Mouse (Mus musculus) embryonic facial prominence, embryonic 15.5 days (tissue): ENCODE data around the gene Duxbl2. TPM values are rescaled to one million over a fixed set of nuclear protein-coding genes. Genes with fewer than 3 reads are reported as not detected.
"Not testable (repeated sequence)": the region's sequence is repeated elsewhere in the genome, so short reads cannot be mapped to it uniquely, and the experiment has no call there.

Experiments used
- ATAC-seq: fragments of 200-750 bp; cut with Nextera tagmentation; 2 replicates; pipeline ENCODE4 v1.8.0; 2017; ENCODE audit warnings: low read depth, moderate TSS enrichment; ENCODE audit not compliant: insufficient number of reproducible peaks, low FRiP score, low TSS enrichment
- H3K27ac ChIP-seq: fragments of 300-500 bp; sonication (generic); replicated peaks from 2 replicates; pipeline ENCODE4 v1.5.1; 2015; ENCODE audit warnings: mild to moderate bottlenecking, inconsistent platforms
- H3K27me3 ChIP-seq: fragments of 300-500 bp; sonication (generic); 2 replicates; pipeline ENCODE4 v1.6.1; 2015; ENCODE audit warnings: inconsistent platforms
- H3K36me3 ChIP-seq: fragments of 300-500 bp; sonication (generic); 2 replicates; pipeline ENCODE4 v1.6.1; 2015; ENCODE audit warnings: mild to moderate bottlenecking, inconsistent platforms
- H3K4me1 ChIP-seq: fragments of 300-500 bp; sonication (generic); 2 replicates; pipeline ENCODE4 v1.6.1; 2015; ENCODE audit warnings: inconsistent platforms
- H3K4me2 ChIP-seq: fragments of 300-500 bp; sonication (generic); replicated peaks from 2 replicates; pipeline ENCODE4 v1.6.1; 2015; ENCODE audit warnings: mild to moderate bottlenecking, inconsistent platforms
- H3K4me3 ChIP-seq: fragments of 300-500 bp; sonication (generic); replicated peaks from 2 replicates; pipeline ENCODE4 v1.5.1; 2015; ENCODE audit warnings: mild to moderate bottlenecking, inconsistent platforms
- H3K9ac ChIP-seq: fragments of 300-500 bp; sonication (generic); 2 replicates; pipeline ENCODE4 v1.6.1; 2015; ENCODE audit warnings: inconsistent platforms
- H3K9me3 ChIP-seq: fragments of 300-500 bp; sonication (generic); replicated peaks from 2 replicates; pipeline ENCODE4 v1.6.1; 2016; ENCODE audit warnings: inconsistent platforms
- WGBS: fragments of 180-500 bp; shearing (Covaris S2); methylation state at CpG from one replicate; pipeline ENCODE4 v1.1.7; 2015; 5-methylcytosine and 5-hydroxymethylcytosine counted together
- polyA plus RNA-seq: library from polyadenylated mRNA; unstranded; fragments of >200 nt; fragmentation: Nextera tagmentation; extraction: Ambion mirVana; gene quantifications from 2 replicates; pipeline ENCODE4 v1.2.1, GENCODE M21; 2015

Duxbl2 gene
- polyA plus RNA-seq, result 0.84 and 2.0 TPM in 2 replicates

DNA sequence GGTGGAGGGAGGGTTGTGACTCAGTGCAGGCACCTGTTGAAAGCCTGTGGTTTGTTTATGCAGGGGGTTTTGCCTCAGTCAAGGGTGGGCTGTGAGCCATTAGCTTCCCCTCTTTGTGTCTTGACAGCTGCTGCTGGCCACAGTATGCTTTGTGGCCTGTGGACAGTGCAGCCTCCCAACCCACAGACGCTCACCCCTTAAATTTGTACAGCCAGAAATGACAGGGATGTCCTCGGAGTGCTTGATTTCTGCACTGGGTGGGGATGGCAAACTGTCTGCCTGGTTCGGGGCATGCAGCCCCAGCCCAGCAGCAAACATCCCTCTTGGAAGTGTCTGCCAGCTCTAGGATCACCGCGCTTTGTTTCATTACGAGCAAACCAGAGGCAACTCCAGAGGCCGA lies at the start of gene Duxbl2:
Gene Duxbl2, plus strand, starts transcription at position 200 of the 400 bp plus-strand sequence.
- no CpG with 5 or more reads among the region's 7 CpGs for WGBS
- not testable (repeated sequence) for H3K27me3 ChIP-seq, ATAC-seq, H3K36me3 ChIP-seq, H3K9me3 ChIP-seq, H3K4me1 ChIP-seq, H3K9ac ChIP-seq, H3K4me3 ChIP-seq, H3K4me2 ChIP-seq, H3K27ac ChIP-seq

DNA sequence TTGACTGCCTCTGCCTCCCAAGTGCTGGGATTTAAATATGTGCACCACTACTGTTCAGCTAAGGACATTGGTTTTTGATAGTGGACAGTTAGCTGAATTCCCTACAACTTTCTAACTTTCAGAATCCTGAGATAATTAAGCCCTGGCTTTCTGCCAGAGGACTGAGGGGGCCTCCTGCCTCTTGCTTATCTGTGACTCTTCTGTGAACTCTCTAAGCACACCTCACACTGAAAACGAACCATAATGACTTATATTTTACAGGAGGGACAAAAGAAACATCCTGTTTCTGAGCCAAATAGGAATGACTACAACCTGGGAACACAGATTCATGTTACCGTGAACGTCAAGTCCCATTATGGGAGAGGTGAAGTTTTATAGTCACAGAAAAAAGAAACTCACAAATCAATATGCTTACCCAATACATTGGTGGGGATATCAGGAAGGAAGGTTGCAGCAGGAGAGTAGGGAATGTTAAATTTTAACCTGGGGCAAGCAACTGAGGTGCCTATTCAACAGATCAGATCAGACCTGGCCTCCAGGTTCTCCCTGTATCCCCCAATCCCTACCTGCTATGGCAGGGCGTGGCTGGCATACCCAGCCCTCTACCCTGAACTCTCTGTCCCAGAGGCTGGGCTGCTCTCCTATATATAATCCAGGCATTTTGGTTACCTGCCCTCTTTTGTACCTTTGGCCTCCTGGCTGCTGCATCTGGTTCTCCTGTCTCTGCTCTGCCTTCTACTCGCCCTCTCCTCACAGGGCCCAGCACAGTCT lies 41.3 kb upstream of the Duxbl2 start:
- not testable (repeated sequence) for H3K4me2 ChIP-seq, H3K36me3 ChIP-seq, H3K27me3 ChIP-seq, H3K4me3 ChIP-seq, H3K27ac ChIP-seq, ATAC-seq, H3K4me1 ChIP-seq, H3K9me3 ChIP-seq, H3K9ac ChIP-seq
- no CpG with 5 or more reads among the region's 5 CpGs for WGBS

DNA sequence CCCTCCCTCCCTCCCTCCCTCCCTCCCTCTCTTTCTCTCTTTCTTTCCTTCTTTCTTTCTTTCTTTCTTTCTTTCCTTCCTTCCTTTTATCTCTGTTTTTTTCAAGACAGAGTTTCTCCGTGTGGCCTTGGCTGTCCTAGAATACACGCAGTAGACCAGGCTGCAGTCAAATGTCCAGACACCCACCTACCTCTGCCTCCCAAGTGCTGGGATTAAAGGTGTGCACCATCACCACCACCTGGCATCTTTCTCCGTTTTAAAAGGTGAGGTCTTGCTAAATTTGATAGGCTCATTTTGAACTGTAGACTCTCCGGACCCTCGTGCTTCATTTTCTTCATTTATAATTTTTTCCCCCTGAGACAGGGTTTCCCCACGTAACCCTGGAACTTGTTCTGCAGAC lies 36.9 kb upstream of the Duxbl2 start, which contains the start of gene Cphx2:
Gene Cphx2, plus strand, starts transcription at position 301 of the 400 bp plus-strand sequence.
- ATAC-seq, H3K9ac ChIP-seq, H3K27ac ChIP-seq, H3K27me3 ChIP-seq, H3K36me3 ChIP-seq, H3K4me2 ChIP-seq, H3K9me3 ChIP-seq, H3K4me1 ChIP-seq, H3K4me3 ChIP-seq: not testable (repeated sequence)
- WGBS, result no CpG with 5 or more reads among the region's 6 CpGs

DNA sequence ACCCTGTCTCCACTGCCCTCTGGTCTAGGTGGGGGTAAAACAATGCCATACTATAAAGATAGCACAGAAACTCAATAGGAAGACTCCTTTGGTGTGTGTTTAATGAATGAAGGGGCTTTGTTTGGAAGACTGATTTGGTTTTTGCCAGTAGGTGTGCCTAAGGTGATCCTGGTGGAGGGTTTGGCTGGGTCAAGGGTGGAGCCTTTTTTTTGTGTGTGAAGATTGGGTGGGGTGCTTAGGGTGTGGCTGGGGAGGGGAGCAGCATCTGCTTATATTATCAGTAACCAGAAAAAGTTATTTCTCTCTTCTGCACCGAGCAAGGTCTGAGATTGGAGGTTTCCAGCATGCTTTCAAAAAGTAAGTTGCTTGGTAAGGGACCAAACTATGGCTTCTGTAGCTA lies 36.2 kb upstream of the Duxbl2 start, which contains the start of gene Cphx3:
Gene Cphx3, plus strand, starts transcription at position 301 of the 400 bp plus-strand sequence.
- ATAC-seq, H3K9ac ChIP-seq, H3K27ac ChIP-seq, H3K4me1 ChIP-seq, H3K4me3 ChIP-seq, H3K9me3 ChIP-seq, H3K36me3 ChIP-seq, H3K4me2 ChIP-seq, H3K27me3 ChIP-seq: not testable (repeated sequence)
- WGBS, result no CpG with 5 or more reads among the region's 1 CpGs

DNA sequence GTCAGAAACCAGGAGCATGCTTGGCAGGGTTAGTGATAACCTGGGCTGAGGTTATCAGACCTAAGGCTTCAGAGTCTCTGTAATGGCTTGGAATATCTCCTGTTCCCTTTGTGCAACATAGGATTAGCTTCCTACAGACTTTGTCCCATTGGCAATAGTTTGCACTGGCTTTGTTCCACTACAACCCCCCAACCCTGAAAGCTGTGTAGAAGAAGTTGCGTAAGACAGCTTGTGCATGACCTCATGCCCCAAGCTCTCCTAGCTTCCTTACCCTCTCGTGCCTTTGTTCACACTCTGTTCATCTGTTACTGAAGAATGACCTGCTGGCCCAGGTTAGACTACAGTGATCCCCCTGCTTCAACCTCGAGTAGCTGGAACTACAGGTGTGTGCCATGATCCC lies 20.5 kb upstream of the Duxbl2 start:
- not testable (repeated sequence) for H3K9me3 ChIP-seq, H3K4me1 ChIP-seq, H3K9ac ChIP-seq, H3K27me3 ChIP-seq, H3K36me3 ChIP-seq, H3K4me3 ChIP-seq, H3K4me2 ChIP-seq, H3K27ac ChIP-seq, ATAC-seq
- WGBS, result no CpG with 5 or more reads among the region's 3 CpGs

DNA sequence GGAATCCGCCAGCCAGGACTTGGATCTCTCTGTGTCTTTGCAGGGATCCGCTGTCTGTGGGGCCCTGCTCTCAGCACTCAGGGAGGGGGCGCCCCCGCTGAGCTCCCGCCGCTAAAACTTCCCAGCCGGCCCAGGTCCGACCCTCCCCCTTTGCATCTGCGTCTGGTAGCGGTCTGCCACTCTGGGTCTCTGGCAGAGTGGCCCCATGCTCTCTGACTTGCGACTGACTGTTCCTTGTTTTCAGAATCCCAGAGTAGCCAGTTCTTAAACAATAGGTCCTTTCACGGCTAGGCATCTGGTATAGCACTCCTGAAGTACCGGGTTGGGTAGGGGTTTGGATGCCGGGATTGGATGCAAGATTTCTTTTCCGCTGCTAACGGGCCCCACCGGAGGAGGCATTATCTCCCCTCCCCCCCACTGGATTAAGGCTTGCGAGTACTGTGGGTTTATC lies 426 bp downstream of the Duxbl2 start:
- not testable (repeated sequence) for H3K27me3 ChIP-seq, H3K9me3 ChIP-seq, H3K4me3 ChIP-seq, H3K4me1 ChIP-seq, H3K36me3 ChIP-seq, H3K27ac ChIP-seq, H3K9ac ChIP-seq, H3K4me2 ChIP-seq
- WGBS, result no CpG with 5 or more reads among the region's 18 CpGs
- ATAC-seq, result peak; percentile 70

DNA sequence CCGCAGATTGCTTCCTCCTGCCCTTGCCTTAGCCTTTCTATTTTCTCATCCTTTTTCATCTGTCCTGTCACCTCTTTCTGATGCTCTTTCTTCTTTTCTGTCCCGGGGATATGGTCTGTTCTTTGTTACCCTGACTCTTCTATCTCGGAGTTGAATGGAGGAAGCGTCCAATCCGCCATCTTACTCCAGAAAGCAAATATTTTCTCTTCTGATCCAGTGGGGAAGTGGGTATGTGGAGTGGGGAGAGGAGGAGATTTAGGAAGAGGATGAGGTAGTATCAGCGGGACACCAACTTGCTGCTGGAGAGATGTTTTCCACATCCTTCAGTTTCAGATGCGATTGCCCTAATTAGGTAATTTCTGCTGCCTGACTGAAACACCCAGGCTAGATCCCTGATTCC lies 946 bp downstream of the Duxbl2 start:
- not testable (repeated sequence) for H3K4me1 ChIP-seq, H3K27me3 ChIP-seq, H3K27ac ChIP-seq, H3K4me2 ChIP-seq, H3K9me3 ChIP-seq, H3K36me3 ChIP-seq, H3K9ac ChIP-seq, ATAC-seq, H3K4me3 ChIP-seq
- WGBS, result no CpG with 5 or more reads among the region's 7 CpGs

DNA sequence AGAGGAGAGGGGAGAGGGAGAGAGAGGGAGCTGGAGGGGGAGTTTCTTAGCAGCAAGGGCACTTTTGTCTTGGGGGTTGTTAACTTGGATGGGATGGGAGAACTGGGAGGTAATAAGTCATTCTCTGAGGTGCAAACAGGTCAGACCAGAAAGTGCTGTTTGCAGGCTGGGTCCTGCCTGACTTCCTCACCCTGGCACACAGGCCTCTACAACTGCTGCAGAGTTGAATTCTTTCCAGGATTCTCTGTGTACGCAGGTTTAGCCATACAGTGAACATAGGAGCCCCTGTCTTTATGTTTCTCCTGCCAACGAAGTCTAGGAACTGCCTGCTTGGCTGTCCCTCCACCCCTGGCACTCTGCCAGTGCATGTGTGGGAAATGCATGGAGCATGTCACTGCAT lies 28.9 kb downstream of the Duxbl2 start:
- not testable (repeated sequence) for H3K27ac ChIP-seq, H3K4me3 ChIP-seq, H3K9me3 ChIP-seq, H3K4me1 ChIP-seq, H3K27me3 ChIP-seq, ATAC-seq, H3K36me3 ChIP-seq, H3K9ac ChIP-seq, H3K4me2 ChIP-seq
- no CpG with 5 or more reads among the region's 2 CpGs for WGBS

DNA sequence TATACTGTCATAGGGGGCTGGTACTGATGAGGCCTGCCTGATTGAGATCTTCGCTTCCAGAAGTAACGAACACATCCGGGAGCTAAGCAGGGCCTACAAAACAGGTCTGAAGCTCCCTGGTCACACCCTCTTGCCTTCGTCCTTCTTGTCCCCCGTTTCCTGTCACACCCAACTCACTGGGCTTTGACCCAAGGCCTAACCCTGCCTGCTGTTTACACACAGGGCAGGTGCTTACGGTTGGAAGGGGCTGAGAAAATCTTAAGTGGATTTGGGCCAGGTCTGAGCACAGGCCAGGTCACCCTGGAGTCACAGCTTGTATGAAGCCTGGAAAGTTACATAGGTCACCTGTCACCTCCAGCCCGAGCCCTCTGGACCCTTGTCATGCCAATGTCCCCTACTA lies 37.9 kb downstream of the Duxbl2 start:
- H3K4me1 ChIP-seq, H3K27me3 ChIP-seq, ATAC-seq, H3K9ac ChIP-seq, H3K4me3 ChIP-seq, H3K36me3 ChIP-seq, H3K27ac ChIP-seq, H3K4me2 ChIP-seq, H3K9me3 ChIP-seq: not testable (repeated sequence)
- no CpG with 5 or more reads among the region's 7 CpGs for WGBS

DNA sequence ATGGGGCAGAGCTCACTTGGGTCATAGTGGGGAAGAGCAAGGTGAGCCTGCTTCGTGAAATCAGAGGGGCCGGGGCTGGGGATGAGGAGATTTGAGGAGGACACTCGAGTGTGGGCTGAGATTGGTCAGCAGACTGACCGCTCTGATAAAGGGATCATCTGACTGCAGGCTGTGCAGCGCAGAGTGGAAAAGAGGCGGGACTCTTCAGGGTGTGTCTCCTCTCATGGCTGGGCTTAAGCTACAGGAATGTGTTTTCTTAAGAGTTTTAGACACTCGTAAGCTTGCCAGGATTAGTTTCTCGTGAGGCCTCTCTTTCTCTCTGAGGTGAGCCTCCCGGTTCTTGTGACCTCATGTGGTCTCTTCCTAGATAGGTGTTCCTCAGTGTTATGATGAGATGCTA lies 43.0 kb downstream of the Duxbl2 start:
- H3K9ac ChIP-seq, ATAC-seq, H3K4me3 ChIP-seq, H3K27me3 ChIP-seq, H3K4me1 ChIP-seq, H3K36me3 ChIP-seq, H3K4me2 ChIP-seq, H3K27ac ChIP-seq, H3K9me3 ChIP-seq: not testable (repeated sequence)
- WGBS, result no CpG with 5 or more reads among the region's 9 CpGs

DNA sequence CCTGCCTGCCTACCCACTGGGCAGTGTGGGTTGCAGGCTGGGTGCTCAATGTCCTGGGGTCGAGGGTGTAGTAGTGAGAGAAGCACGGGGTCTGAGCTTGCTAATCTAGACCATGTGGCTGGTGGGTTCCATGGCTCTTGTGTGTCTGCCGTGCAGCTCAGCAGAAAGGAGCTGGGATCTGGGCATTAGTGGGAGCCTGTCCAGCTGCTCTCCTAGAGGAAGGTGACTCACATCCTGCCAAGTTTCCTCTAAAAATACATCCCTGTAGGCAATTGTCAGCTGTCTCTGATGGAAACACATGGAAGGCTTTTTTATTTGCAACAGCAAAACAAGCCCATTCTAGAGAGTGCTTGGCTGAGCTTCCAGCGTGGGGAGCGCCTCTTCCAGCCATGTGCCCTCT lies 44.3 kb downstream of the Duxbl2 start:
- H3K9me3 ChIP-seq, H3K4me2 ChIP-seq, H3K4me1 ChIP-seq, H3K27me3 ChIP-seq, H3K27ac ChIP-seq, H3K36me3 ChIP-seq, H3K9ac ChIP-seq, ATAC-seq, H3K4me3 ChIP-seq: not testable (repeated sequence)
- no CpG with 5 or more reads among the region's 5 CpGs for WGBS

DNA sequence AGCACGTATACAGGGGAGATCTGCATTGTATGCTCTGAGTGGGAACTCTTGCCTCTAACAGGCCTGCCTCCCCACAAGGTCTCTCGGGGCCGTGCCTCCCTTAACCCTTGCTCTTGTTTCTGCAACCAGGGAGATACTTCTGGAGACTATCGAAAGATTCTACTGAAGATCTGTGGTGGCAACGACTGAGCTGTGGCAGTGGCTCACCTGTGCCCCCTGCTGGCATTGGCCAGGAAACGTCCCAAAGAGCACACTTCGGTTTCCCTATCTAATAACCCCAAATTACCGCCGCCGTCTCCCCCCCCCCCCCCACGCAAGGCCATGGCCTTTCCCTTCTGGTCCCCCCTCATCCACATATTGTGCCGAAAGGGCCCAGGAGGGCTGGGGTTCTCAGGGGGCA lies 47.1 kb downstream of the Duxbl2 start:
- ATAC-seq, H3K4me1 ChIP-seq, H3K9me3 ChIP-seq, H3K36me3 ChIP-seq, H3K4me2 ChIP-seq, H3K9ac ChIP-seq, H3K27ac ChIP-seq, H3K27me3 ChIP-seq, H3K4me3 ChIP-seq: not testable (repeated sequence)
- no CpG with 5 or more reads among the region's 12 CpGs for WGBS
